8 mouse cellular contexts compared by ENCODE assay signal in genomic region chr3:101300271-101301071, GRCm38 (mm10). TPM values are rescaled to one million over a fixed set of nuclear protein-coding genes. Genes with fewer than 3 reads are reported as not detected.
DNase-seq lines count a peak whose midpoint lies in the region; ATAC-seq lines count a peak whose summit lies in the region.

No protein-coding gene starts in this region.

- H3K4me1 ChIP-seq in intestine, embryonic 15.5 days (replicated peaks): peaks cover 8% of the 10 kb centered on the region
- H3K4me1 ChIP-seq in liver, embryonic 13.5 days (replicated peaks): peaks cover 20% of the 10 kb centered on the region

- no peaks in the 10 kb centered on the region for H3K9me3 ChIP-seq in intestine, embryonic 15.5 days
- H3K9me3 ChIP-seq in liver, embryonic 13.5 days (replicated peaks): no peaks in the 10 kb centered on the region

- 0 out of 2 replicates have a peak overlapping the region, but pooled peaks have one; percentile 4 for H3K4me3 ChIP-seq in intestine, embryonic 15.5 days (replicated peaks)
- H3K4me3 ChIP-seq in liver, embryonic 13.5 days (replicated peaks): peak overlapping the region; percentile 18

- H3K4me2 ChIP-seq in intestine, embryonic 15.5 days (replicated peaks): peak overlapping the region; percentile 57
- peak overlapping the region; percentile 56 for H3K4me2 ChIP-seq in liver, embryonic 13.5 days

- H3K9ac ChIP-seq in intestine, embryonic 15.5 days: 0 out of 2 replicates have a peak overlapping the region, but pooled peaks have one; percentile 33
- peak overlapping the region; percentile 23 for H3K9ac ChIP-seq in liver, embryonic 13.5 days

- H3K36me3 ChIP-seq in intestine, embryonic 15.5 days: no peaks in the 10 kb centered on the region
- H3K36me3 ChIP-seq in liver, embryonic 13.5 days: no peaks in the 10 kb centered on the region

- WGBS in intestine, embryonic 15.5 days: 21% methylated on average over 23 of the region's 23 CpGs
- WGBS in liver, embryonic 13.5 days (ENCODE audit: insufficient replicate concordance): 20% methylated on average over 23 of the region's 23 CpGs

- DNase-seq in cerebellum, postnatal 10 days: peak; percentile 81 to 83
- no peak for DNase-seq in cerebellum, adult 11-12 months
- DNase-seq in Muller cell, postnatal 12 days (ENCODE audit: inconsistent ontology term): peak; percentile 60
- DNase-seq in liver, embryonic 13.5 days: peak; percentile 17
- DNase-seq in right cerebral cortex, postnatal 25 days: peak; percentile 56
- no peak for DNase-seq in urinary bladder, postnatal 25 days (ENCODE audit: low spot score)

- H3K27me3 ChIP-seq in intestine, embryonic 15.5 days (replicated peaks): no peaks in the 10 kb centered on the region; the same call in 1 of the 2 replicates
- 0 out of 2 replicates have a peak, but pooled peaks cover 2% of the 10 kb centered on the region for H3K27me3 ChIP-seq in liver, embryonic 13.5 days

- ATAC-seq in frontal cortex, adult (ENCODE audit: low TSS enrichment): peak; percentile 81
- ATAC-seq in intestine, embryonic 15.5 days: 0 out of 2 replicates have a peak, but pooled peaks have one; percentile 48
- ATAC-seq in liver, embryonic 13.5 days (ENCODE audit: low read depth): 0 out of 2 replicates have a peak, but pooled peaks have one; percentile 45

- no peak overlapping the region for H3K27ac ChIP-seq in intestine, embryonic 15.5 days
- H3K27ac ChIP-seq in liver, embryonic 13.5 days: no peak overlapping the region

RNA-seq across cellular contexts. Expression of gene Cd2, which starts 12.7 kb away (rescaled TPM):
- polyA plus RNA-seq in intestine, embryonic 15.5 days (2015; fragmentation: Nextera tagmentation; extraction: Ambion mirVana): 0.20 and 0.34 TPM in 2 replicates
- not detected in 2 replicates for polyA plus RNA-seq in liver, embryonic 13.5 days (2015; fragmentation: Nextera tagmentation; extraction: Ambion mirVana)

Comparison
In these comparisons a context has a peak if more than half of its experiments do, and no peak if none do; other contexts are left out.
1. DNase-seq: peak in cerebellum, postnatal 10 days (2 of 2), Muller cell, postnatal 12 days (single experiment), liver, embryonic 13.5 days (single experiment) and right cerebral cortex, postnatal 25 days (single experiment); none in cerebellum, adult 11-12 months (single experiment) and urinary bladder, postnatal 25 days (single experiment).
2. Peak in every context shown above with its lines, with median percentiles within 50 percentile points of each other: ATAC-seq.